Mouse (Mus musculus) MEL (cell line): ENCODE measurements at regions not wholly inside any gene's neighbourhood (a gene's known extent, or its start where the extent isn't known, plus 50 kb on each side); places are given as distances from the start of the nearest gene placed in this dataset.

Source experiments
- DNase-seq: peaks from one replicate; pipeline ENCODE4 v3.0.0; 2011; ENCODE audit warnings: low read depth, low spot score
- H3K27ac ChIP-seq: 2 replicates; pipeline ENCODE4 v1.5.1; 2012; ENCODE audit warnings: low read depth, mild to moderate bottlenecking, control low read depth, low read length, moderate library complexity; ENCODE audit not compliant: control insufficient read depth
- H3K27me3 ChIP-seq, 2 experiments: fragments of 150-350 bp in 1 of 2; sonication (generic) in 1 of 2; 2 replicates each; pipeline ENCODE4 v1.6.1; 2012; ENCODE audit warnings: low read length in 2 of 2, mild to moderate bottlenecking in 2 of 2, improper control_type of control experiment in 1 of 2, moderate library complexity in 1 of 2; ENCODE audit not compliant: insufficient read depth in 2 of 2, control insufficient read depth in 1 of 2
- H3K36me3 ChIP-seq, 2 experiments: 2 replicates each; pipeline ENCODE4 v1.6.1; 2012 to 2014; ENCODE audit warnings: low read length in 2 of 2, improper control_type of control experiment in 1 of 2, inconsistent platforms in 1 of 2, mild to moderate bottlenecking in 1 of 2; ENCODE audit not compliant: insufficient read depth in 2 of 2, control insufficient read depth in 1 of 2
- H3K4me1 ChIP-seq, 2 experiments: fragments of 150-350 bp in 1 of 2; sonication (generic) in 1 of 2; 2 replicates each; pipeline ENCODE4 v1.6.1; 2012; ENCODE audit warnings: low read length in 2 of 2, improper control_type of control experiment in 1 of 2, mild to moderate bottlenecking in 1 of 2; ENCODE audit not compliant: insufficient read depth in 2 of 2, control insufficient read depth in 1 of 2
- H3K4me3 ChIP-seq, 2 experiments: fragments of 150-350 bp in 1 of 2; sonication (generic) in 1 of 2; 2 replicates each; pipeline ENCODE4 v1.5.1; 2012; ENCODE audit warnings: low read depth in 2 of 2, low read length in 2 of 2, mild to moderate bottlenecking in 2 of 2, moderate library complexity in 2 of 2, control low read depth in 1 of 2, improper control_type of control experiment in 1 of 2; ENCODE audit not compliant: control insufficient read depth in 1 of 2, insufficient read depth in 1 of 2
- H3K79me2 ChIP-seq: 2 replicates; pipeline ENCODE4 v1.6.1; 2012; ENCODE audit warnings: mild to moderate bottlenecking, low read length, moderate library complexity; ENCODE audit not compliant: control insufficient read depth, poor library complexity, insufficient read depth
- H3K9ac ChIP-seq: 2 replicates; pipeline ENCODE4 v1.6.1; 2012; ENCODE audit warnings: low read depth, mild to moderate bottlenecking, control low read depth, low read length, moderate library complexity; ENCODE audit not compliant: control insufficient read depth, poor library complexity, severe bottlenecking
- H3K9me3 ChIP-seq: fragments of 150-350 bp; sonication (generic); replicated peaks from 2 replicates; pipeline ENCODE4 v1.6.1; 2012; ENCODE audit warnings: mild to moderate bottlenecking, low read length, improper control_type of control experiment, moderate library complexity; ENCODE audit not compliant: insufficient read depth
- CHD1 ChIP-seq: IDR thresholded peaks from 2 replicates; pipeline ENCODE4 v1.6.1; 2012; ENCODE audit warnings: low read depth, mild to moderate bottlenecking, inconsistent platforms, low read length, improper control_type of control experiment
- CTCF ChIP-seq, 3 experiments: IDR thresholded peaks in 2 of 3; conservative IDR thresholded peaks in 1 of 3; 2 replicates each; pipeline ENCODE4 v1.5.1; 2011 to 2012; ENCODE audit warnings: low read length in 3 of 3, low read depth in 2 of 3, mild to moderate bottlenecking in 2 of 3, improper control_type of control experiment in 1 of 3, inconsistent platforms in 1 of 3, mixed read lengths in 1 of 3, moderate library complexity in 1 of 3; ENCODE audit not compliant: control insufficient read depth in 1 of 3, insufficient read depth in 1 of 3, poor library complexity in 1 of 3, severe bottlenecking in 1 of 3
- ELF1 ChIP-seq: IDR thresholded peaks from 2 replicates; pipeline ENCODE4 v1.6.1; 2014; ENCODE audit warnings: low read depth, mild to moderate bottlenecking, inconsistent platforms, low read length, improper control_type of control experiment, moderate library complexity
- EP300 ChIP-seq, 2 experiments: IDR thresholded peaks; 2 replicates each; pipeline ENCODE4 v1.6.1; 2011; ENCODE audit warnings: improper control_type of control experiment in 2 of 2, low read length in 2 of 2, low read depth in 1 of 2, mild to moderate bottlenecking in 1 of 2
- ETS1 ChIP-seq: IDR thresholded peaks from 2 replicates; pipeline ENCODE4 v1.6.1; 2012; ENCODE audit warnings: low read depth, mild to moderate bottlenecking, inconsistent platforms, low read length, improper control_type of control experiment, moderate library complexity
- GABPA ChIP-seq: IDR thresholded peaks from 2 replicates; pipeline ENCODE4 v1.6.1; 2012; ENCODE audit warnings: low read depth, mild to moderate bottlenecking, inconsistent platforms, low read length, improper control_type of control experiment, moderate library complexity
- GATA1 ChIP-seq: IDR thresholded peaks from 2 replicates; pipeline ENCODE4 v1.6.1; 2011; ENCODE audit warnings: low read depth, low read length, improper control_type of control experiment
- JUND ChIP-seq: IDR thresholded peaks from 2 replicates; pipeline ENCODE4 v1.6.1; 2011; ENCODE audit warnings: low read depth, mild to moderate bottlenecking, improper control_type of control experiment, low read length
- KAT2A ChIP-seq: conservative IDR thresholded peaks from 2 replicates; pipeline ENCODE4 v1.6.1; 2012; ENCODE audit warnings: low read depth, low read length, improper control_type of control experiment, inconsistent platforms
- MAFK ChIP-seq: IDR thresholded peaks from 2 replicates; pipeline ENCODE4 v1.6.1; 2011; ENCODE audit warnings: low read depth, mild to moderate bottlenecking, low read length, improper control_type of control experiment, borderline replicate concordance
- MAX ChIP-seq: IDR thresholded peaks from 2 replicates; pipeline ENCODE4 v1.6.1; 2011; ENCODE audit warnings: low read length, improper control_type of control experiment
- MEF2A ChIP-seq: IDR thresholded peaks from 2 replicates; pipeline ENCODE4 v1.6.1; 2014; ENCODE audit warnings: low read depth, mild to moderate bottlenecking, inconsistent platforms, low read length, improper control_type of control experiment; ENCODE audit not compliant: poor library complexity, insufficient replicate concordance, severe bottlenecking; ENCODE audit errors: extremely low read depth
- MXI1 ChIP-seq: IDR thresholded peaks from 2 replicates; pipeline ENCODE4 v1.6.1; 2011; ENCODE audit warnings: mild to moderate bottlenecking, low read depth, low read length, improper control_type of control experiment
- MYB ChIP-seq: IDR thresholded peaks from 2 replicates; pipeline ENCODE4 v1.6.1; 2011; ENCODE audit warnings: mild to moderate bottlenecking, low read depth, low read length, improper control_type of control experiment
- NELFE ChIP-seq: IDR thresholded peaks from 2 replicates; pipeline ENCODE4 v1.6.1; 2011; ENCODE audit warnings: low read depth, low read length, improper control_type of control experiment
- POLR2A ChIP-seq, 2 experiments: IDR thresholded peaks; 2 replicates each; pipeline ENCODE4 v1.6.1; 2011 to 2012; ENCODE audit warnings: low read length in 2 of 2, mild to moderate bottlenecking in 2 of 2, control low read depth in 1 of 2, improper control_type of control experiment in 1 of 2, low read depth in 1 of 2, moderate library complexity in 1 of 2; ENCODE audit not compliant: control insufficient read depth in 1 of 2, insufficient read depth in 1 of 2, poor library complexity in 1 of 2
- POLR2AphosphoS5 ChIP-seq: IDR thresholded peaks from 2 replicates; pipeline ENCODE4 v1.6.1; 2012; ENCODE audit warnings: low read depth, borderline replicate concordance, mild to moderate bottlenecking, inconsistent platforms, low read length, moderate library complexity, mixed read lengths
- RAD21 ChIP-seq: IDR thresholded peaks from 2 replicates; pipeline ENCODE4 v1.6.1; 2011; ENCODE audit warnings: mild to moderate bottlenecking, low read depth, low read length, improper control_type of control experiment
- TCF12 ChIP-seq: IDR thresholded peaks from 2 replicates; pipeline ENCODE4 v1.6.1; 2014; ENCODE audit warnings: low read depth, mild to moderate bottlenecking, inconsistent platforms, low read length, improper control_type of control experiment, moderate library complexity
- UBTF ChIP-seq: IDR thresholded peaks from 2 replicates; pipeline ENCODE4 v1.6.1; 2012; ENCODE audit warnings: low read depth, mild to moderate bottlenecking, inconsistent platforms, low read length, improper control_type of control experiment, moderate library complexity, borderline replicate concordance; ENCODE audit not compliant: insufficient read depth
- ZC3H11A ChIP-seq: IDR thresholded peaks from 2 replicates; pipeline ENCODE4 v1.6.1; 2012; ENCODE audit warnings: low read depth, mild to moderate bottlenecking, inconsistent platforms, low read length, improper control_type of control experiment
- ZKSCAN1 ChIP-seq: IDR thresholded peaks from 2 replicates; pipeline ENCODE4 v1.6.1; 2012; ENCODE audit warnings: low read depth, mild to moderate bottlenecking, inconsistent platforms, low read length, improper control_type of control experiment, moderate library complexity
- ZNF384 ChIP-seq: IDR thresholded peaks from 2 replicates; pipeline ENCODE4 v1.6.1; 2012; ENCODE audit warnings: low read depth, mild to moderate bottlenecking, inconsistent platforms, low read length, improper control_type of control experiment

GRCm38 (mm10) chrX:12249071-12249470 lies 88.9 kb upstream of the Bcor start:
- no peaks in the 10 kb centered on the region for H3K9me3 ChIP-seq
- DNase-seq: no peak
- TF ChIP-seq UBTF (no peak), ZNF384 (no peak), CTCF (IDR thresholded peaks at IDR 0.05 in 2 of 3, conservative IDR thresholded peaks at IDR 0.05 in 1 of 3; ENCODE audit: control insufficient read depth in 1 of 3, insufficient read depth in 1 of 3, low read depth in 2 of 3, low read length in 3 of 3, poor library complexity in 1 of 3, severe bottlenecking in 1 of 3) (no peak), KAT2A (no peak), ELF1 (no peak)

DNA sequence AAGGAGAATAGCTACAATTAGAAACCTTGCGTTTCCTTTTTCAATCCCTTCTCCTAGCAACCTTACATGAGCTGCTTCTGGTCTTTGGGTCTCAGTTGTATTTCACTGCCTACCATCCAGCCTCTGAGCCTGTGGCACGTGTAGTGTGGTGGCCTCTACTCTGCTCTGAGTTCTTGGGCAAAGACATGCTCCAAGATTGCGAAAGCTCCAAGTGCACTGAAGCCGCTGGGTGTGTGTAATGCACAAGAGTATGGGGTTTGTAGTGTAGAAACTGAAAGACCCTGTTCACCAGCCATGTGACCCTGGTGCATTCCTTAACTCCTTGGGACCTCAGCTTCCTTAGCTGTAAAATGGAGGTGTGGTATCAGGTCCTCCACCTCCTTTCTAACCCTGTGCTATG lies 89.8 kb upstream of the Bcor start:
- Histone ChIP-seq H3K4me3 (no peak overlapping the region), H3K9me3 (no peaks in the 10 kb centered on the region), H3K27me3 (no peaks in the 10 kb centered on the region), H3K79me2 (no peaks in the 10 kb centered on the region), H3K36me3 (0 out of 4 replicates have a peak, but pooled peaks cover 0 to 3% of the 10 kb centered on the region in 2 experiments), H3K27ac (no peak overlapping the region), H3K9ac (no peak overlapping the region), H3K4me1 (peaks cover 2 to 11% of the 10 kb centered on the region in 2 experiments)
- TF ChIP-seq KAT2A (no peak), MYB (no peak), UBTF (no peak), MXI1 (no peak), NELFE (no peak), GATA1 (no peak)
- no peak for DNase-seq

More at GRCm38 (mm10) chrX:12249071-12249470, 88.9 kb upstream of the Bcor start:
- no peaks in the 10 kb centered on the region for H3K79me2 ChIP-seq
- no peak overlapping the region for H3K4me3 ChIP-seq
- H3K27me3 ChIP-seq: no peaks in the 10 kb centered on the region
- 0 out of 4 replicates have a peak, but pooled peaks cover 0 to 3% of the 10 kb centered on the region in 2 experiments for H3K36me3 ChIP-seq
- no peak overlapping the region for H3K9ac ChIP-seq
- peaks cover 2 to 11% of the 10 kb centered on the region in 2 experiments for H3K4me1 ChIP-seq
- no peak overlapping the region for H3K27ac ChIP-seq

- peak overlapping the region; percentile 48 for H3K27ac ChIP-seq
- TF ChIP-seq MXI1: peak; percentile 66
- TF ChIP-seq MEF2A: no peak
- no peak for TF ChIP-seq POLR2A (IDR thresholded peaks at IDR 0.05; ENCODE audit: control insufficient read depth in 1 of 2, insufficient read depth in 1 of 2, low read depth in 1 of 2, low read length in 2 of 2, poor library complexity in 1 of 2)
- peak; percentile 17; the same call in 1 of the 2 replicates for TF ChIP-seq MAFK
- TF ChIP-seq KAT2A: no peak
- no peak for TF ChIP-seq POLR2AphosphoS5
- TF ChIP-seq MAX: no peak
- peak; percentile 62 to 75 for TF ChIP-seq EP300 (IDR thresholded peaks at IDR 0.05; ENCODE audit: low read depth in 1 of 2, low read length in 2 of 2)
- TF ChIP-seq CTCF (IDR thresholded peaks at IDR 0.05 in 2 of 3, conservative IDR thresholded peaks at IDR 0.05 in 1 of 3; ENCODE audit: control insufficient read depth in 1 of 3, insufficient read depth in 1 of 3, low read depth in 2 of 3, low read length in 3 of 3, poor library complexity in 1 of 3, severe bottlenecking in 1 of 3): peak; percentile 43 to 73 (median 64)
- TF ChIP-seq GABPA: no peak
- no peak for TF ChIP-seq JUND
- TF ChIP-seq RAD21: peak; percentile 77
- peak; percentile 61 for TF ChIP-seq TCF12
- peak; percentile 80 for TF ChIP-seq ZC3H11A
- peak; percentile 58; the same call in 1 of the 2 replicates for TF ChIP-seq GATA1
- peak; percentile 69; the same call in 1 of the 2 replicates for TF ChIP-seq ETS1
- no peak for TF ChIP-seq CHD1
- peak; percentile 36; the same call in 1 of the 2 replicates for TF ChIP-seq ZKSCAN1
Measured at GRCm38 (mm10) chrX:12251853-12252679, 91.9 kb upstream of the Bcor start.

More at GRCm38 (mm10) chrX:12251853-12252679, 91.9 kb upstream of the Bcor start:
- DNase-seq: peak; percentile 88
- no peaks in the 10 kb centered on the region for H3K9me3 ChIP-seq
- peak overlapping the region; percentile 62 for H3K9ac ChIP-seq
- H3K27me3 ChIP-seq: no peaks in the 10 kb centered on the region
- no peaks in the 10 kb centered on the region for H3K79me2 ChIP-seq
- H3K4me1 ChIP-seq: peaks cover 2 to 21% of the 10 kb centered on the region in 2 experiments
- H3K36me3 ChIP-seq: peaks cover 0 to 12% of the 10 kb centered on the region in 2 experiments; a peak in 2 of 4 replicates
- peak overlapping the region; percentile 54 to 55 for H3K4me3 ChIP-seq
